Mouse (Mus musculus): ENCODE results near the gene Dnajc1. TPM values are rescaled to one million over a fixed set of nuclear protein-coding genes. Genes with fewer than 3 reads are reported as not detected.
A peak's percentile ranks its signal among the peaks of the same experiment; 100 is the strongest.

The Dnajc1 gene
- polyA plus RNA-seq, 1 experiment from 2014 or later, result 21.2 TPM

GRCm38 (mm10) chr2:18355293-18355692 is 37.3 kb downstream of the Dnajc1 start:
- no peaks in the 10 kb centered on the region for H3K9me3 ChIP-seq
- no peak overlapping the region for H3K9ac ChIP-seq
- H3K27me3 ChIP-seq (replicated peaks), result no peaks in the 10 kb centered on the region
- H3K4me3 ChIP-seq, result no peak overlapping the region
- H3K36me3 ChIP-seq (replicated peaks), result no peaks in the 10 kb centered on the region
- ATAC-seq (replicated peaks), result no peak
- no peak overlapping the region for H3K4me2 ChIP-seq
- no peaks in the 10 kb centered on the region for H3K4me1 ChIP-seq
- no peak overlapping the region for H3K27ac ChIP-seq

DNA sequence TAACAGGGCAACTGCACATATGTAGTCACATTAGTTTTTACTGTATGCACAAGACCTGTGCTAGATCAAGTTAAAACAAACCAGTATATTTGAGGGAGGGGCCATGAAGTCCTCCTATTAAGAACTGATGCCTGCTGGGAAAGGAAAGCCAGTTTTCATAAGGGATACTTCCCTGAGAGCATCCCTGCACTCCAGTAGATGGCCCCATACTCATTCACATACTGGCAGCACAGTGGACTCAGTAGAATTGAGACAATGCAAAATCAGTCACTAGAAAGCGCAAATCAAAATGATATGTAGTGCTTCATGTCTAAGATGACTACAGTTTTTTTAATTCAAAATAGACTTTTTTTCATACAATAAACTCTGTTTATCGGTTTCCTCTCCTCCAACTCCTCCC is 40.0 kb downstream of the Dnajc1 start:
- no peak overlapping the region for H3K4me3 ChIP-seq
- H3K27ac ChIP-seq, result no peak overlapping the region
- no peak overlapping the region for H3K9ac ChIP-seq
- no peaks in the 10 kb centered on the region for H3K9me3 ChIP-seq
- H3K36me3 ChIP-seq (replicated peaks), result no peaks in the 10 kb centered on the region
- ATAC-seq (replicated peaks), result no peak
- no peaks in the 10 kb centered on the region for H3K4me1 ChIP-seq
- H3K4me2 ChIP-seq, result no peak overlapping the region
- H3K27me3 ChIP-seq (replicated peaks), result no peaks in the 10 kb centered on the region
- WGBS, result 88% methylated on average over 2 of the region's 2 CpGs

DNA sequence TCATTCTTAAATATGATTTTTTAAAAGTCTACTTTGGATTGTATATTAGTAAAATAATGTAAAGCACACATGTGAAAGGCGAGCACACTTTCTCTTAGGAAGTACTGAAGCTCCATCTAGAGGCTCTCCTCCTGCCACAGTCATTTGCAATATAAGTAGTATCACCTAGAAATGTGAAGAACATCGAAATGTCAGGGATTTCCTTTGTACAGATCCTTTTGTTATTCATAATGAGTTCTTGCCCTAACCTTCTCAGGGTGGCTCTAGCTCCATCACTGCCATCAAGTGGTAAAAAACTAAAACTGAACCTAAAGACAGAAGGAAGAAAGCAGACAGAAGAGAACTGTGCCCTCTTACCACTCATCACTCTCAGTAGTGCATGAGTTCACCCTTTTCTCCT is 49.2 kb downstream of the Dnajc1 start:
- H3K36me3 ChIP-seq (replicated peaks), result no peaks in the 10 kb centered on the region
- no peaks in the 10 kb centered on the region for H3K9me3 ChIP-seq
- no peak overlapping the region for H3K4me2 ChIP-seq
- peak; percentile 77 for ATAC-seq (replicated peaks)
- H3K9ac ChIP-seq, result no peak overlapping the region
- WGBS, result 41% methylated on average over 2 of the region's 2 CpGs
- H3K27me3 ChIP-seq (replicated peaks), result no peaks in the 10 kb centered on the region
- no peak overlapping the region for H3K4me3 ChIP-seq
- no peak overlapping the region for H3K27ac ChIP-seq
- H3K4me1 ChIP-seq, result no peaks in the 10 kb centered on the region

- no peak overlapping the region for H3K27ac ChIP-seq
- no peak overlapping the region for H3K9ac ChIP-seq
- no peak overlapping the region for H3K4me2 ChIP-seq
- H3K4me3 ChIP-seq, result no peak overlapping the region
- no peaks in the 10 kb centered on the region for H3K9me3 ChIP-seq
- no peak for ATAC-seq (replicated peaks)
- H3K36me3 ChIP-seq (replicated peaks), result no peaks in the 10 kb centered on the region
- WGBS, result 93% methylated on average over 2 of the region's 2 CpGs
- H3K27me3 ChIP-seq (replicated peaks), result no peaks in the 10 kb centered on the region
- H3K4me1 ChIP-seq, result no peaks in the 10 kb centered on the region
These were observed 74.0 kb downstream of the Dnajc1 start for GRCm38 (mm10) chr2:18318671-18319070.

DNA sequence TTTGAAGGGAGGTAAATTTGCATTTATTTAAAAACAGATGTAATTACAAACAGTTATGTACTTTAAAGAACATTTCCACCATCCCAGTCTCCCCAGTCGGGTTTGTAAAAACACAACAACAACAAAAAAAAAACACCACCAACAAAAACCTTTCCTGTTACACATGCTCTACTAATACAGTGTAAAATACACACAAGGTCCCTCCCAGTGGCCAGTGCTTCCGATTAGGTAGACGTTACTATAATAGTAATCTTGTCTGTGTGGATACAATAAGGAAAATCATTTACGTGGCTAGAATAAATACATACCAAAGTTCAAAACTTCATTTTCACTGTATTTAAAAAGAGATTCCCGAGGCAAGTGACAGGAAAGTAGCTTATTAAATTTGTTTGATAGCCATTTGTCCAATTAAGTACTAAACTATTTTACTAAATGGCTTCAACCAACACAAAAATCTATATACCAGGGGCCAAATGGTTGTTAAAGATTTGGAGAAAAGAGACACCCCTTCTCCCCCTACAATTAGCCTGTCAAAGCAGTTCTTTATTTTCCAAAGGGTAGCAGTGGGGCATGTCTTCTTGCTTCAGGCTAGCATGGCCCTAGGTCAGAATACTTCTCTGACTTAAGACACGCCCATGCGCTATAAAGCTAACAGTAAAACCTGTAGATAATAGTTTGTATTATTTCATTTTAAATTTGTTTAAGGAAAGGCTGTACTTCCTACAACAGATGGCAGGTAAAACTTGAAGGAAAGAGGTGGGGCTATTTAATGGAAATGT is 74.9 kb downstream of the Dnajc1 start:
- Histone ChIP-seq H3K4me3 (no peak overlapping the region), H3K9ac (no peak overlapping the region), H3K4me2 (no peak overlapping the region), H3K27me3 (replicated peaks) (no peaks in the 10 kb centered on the region), H3K4me1 (no peaks in the 10 kb centered on the region), H3K36me3 (replicated peaks) (no peaks in the 10 kb centered on the region), H3K27ac (no peak overlapping the region), H3K9me3 (no peaks in the 10 kb centered on the region)
- ATAC-seq (replicated peaks), result no peak
- 79% methylated on average over 7 of the region's 7 CpGs for WGBS

DNA sequence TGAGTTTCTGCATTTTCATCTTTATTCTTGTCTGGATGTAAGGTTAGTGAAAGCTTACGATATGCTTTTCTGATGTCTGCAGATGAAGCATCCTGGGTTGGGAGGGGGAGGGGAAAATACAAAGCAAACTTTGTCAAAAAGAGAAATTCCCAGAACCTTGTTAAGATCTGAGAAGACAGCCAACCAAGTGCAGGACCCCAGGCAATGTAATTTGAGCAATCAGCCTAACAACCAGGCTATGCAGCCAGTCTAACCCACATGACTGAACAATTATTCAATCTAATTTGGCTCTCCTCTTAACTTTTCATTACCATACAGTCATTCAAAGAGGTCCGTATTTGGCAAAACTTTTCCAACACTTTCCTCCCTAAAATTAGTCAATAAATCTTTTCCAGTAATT is 75.7 kb downstream of the Dnajc1 start:
- Histone ChIP-seq H3K27ac (no peak overlapping the region), H3K4me2 (no peak overlapping the region), H3K36me3 (replicated peaks) (no peaks in the 10 kb centered on the region), H3K4me3 (no peak overlapping the region), H3K27me3 (replicated peaks) (no peaks in the 10 kb centered on the region), H3K4me1 (no peaks in the 10 kb centered on the region), H3K9ac (no peak overlapping the region), H3K9me3 (no peaks in the 10 kb centered on the region)
- 50% methylated on average over 2 of the region's 2 CpGs for WGBS
- no peak for ATAC-seq (replicated peaks)

DNA sequence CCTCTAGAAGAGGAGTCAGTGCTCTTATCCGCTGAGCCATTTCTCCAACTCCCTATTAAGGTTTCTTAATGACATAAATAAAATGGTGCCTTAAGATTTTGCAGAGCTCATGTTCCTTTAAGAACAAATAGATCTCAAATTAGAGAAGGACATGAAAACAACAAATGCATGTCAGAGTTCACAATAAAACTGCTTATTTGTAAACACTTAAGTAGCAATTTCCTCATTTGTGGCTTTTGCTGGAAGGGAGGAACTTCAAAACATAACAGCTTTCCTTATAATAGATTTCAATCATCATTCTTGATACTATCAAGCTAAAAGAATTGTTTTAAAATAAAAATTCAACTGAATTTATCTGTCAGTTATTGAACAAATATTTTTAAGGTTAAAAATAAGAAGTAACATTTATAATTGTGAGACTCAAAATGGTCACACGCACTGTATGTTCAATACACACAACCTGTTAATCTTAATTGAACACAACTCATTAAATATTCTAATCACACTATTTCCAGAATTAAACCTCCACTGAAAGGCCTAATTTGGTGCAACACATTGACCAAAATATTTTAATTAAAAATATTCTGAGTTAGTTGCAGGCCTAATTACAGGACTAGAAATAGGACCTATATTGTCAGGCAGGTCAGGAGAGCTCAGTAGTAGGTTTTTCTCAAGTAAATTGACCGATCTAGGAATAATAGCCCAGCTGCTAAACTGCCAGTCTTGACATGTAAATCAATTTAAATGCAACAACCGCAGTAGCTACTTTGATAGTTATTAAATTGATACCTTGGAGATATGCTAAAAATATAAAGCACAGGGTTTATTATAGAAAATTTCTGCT is 82.1 kb downstream of the Dnajc1 start:
- ATAC-seq (replicated peaks), result no peak
- WGBS, result 56% methylated on average over 4 of the region's 4 CpGs
- H3K27ac ChIP-seq, result no peak overlapping the region

DNA sequence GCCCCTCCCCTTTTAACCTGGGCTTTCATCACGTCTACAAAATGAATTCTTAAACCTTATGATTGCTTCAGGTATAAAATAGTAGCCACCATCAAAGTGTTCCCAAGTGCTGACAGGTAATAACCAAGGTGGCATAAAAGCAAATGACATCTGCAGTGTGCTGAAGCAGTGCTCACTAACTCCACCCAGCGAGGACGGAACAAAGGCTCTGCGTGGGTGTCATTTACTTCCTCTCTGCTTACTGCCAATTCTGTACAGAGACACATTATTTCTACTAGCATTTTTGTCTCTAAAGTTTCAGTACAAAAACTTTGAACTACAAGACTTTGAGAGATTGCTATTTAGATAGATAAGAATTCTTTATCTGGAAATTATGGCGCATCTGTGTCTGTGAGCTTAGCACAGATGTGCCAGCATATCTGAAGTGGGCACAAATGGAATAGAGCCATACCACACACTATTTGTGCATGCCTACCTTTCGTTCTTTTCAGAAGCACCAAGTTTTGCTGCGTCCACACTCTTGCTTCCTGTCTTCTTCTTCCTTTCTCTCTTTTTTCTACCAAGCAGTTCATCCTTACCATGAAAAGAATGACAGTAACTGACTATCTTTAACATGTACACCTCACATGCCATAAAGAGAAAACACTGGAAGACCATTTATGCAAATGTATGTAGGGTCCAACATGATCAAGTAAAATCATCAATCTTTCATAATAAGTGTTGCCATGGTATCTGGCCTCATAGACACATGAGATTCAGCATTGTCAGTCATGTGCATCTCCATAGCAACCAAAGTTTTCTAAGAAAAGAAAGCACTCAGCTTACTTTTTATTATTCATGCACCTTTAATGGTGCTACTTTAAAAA is 85.0 kb downstream of the Dnajc1 start:
- Histone ChIP-seq H3K27ac (no peak overlapping the region), H3K36me3 (replicated peaks) (no peaks in the 10 kb centered on the region), H3K4me3 (no peak overlapping the region), H3K4me2 (no peak overlapping the region), H3K4me1 (no peaks in the 10 kb centered on the region), H3K27me3 (replicated peaks) (no peaks in the 10 kb centered on the region), H3K9ac (no peak overlapping the region), H3K9me3 (no peaks in the 10 kb centered on the region)
- WGBS, result 84% methylated on average over 7 of the region's 7 CpGs
- no peak for ATAC-seq (replicated peaks)

More for the DNA sequence above, 82.1 kb downstream of the Dnajc1 start:
- Histone ChIP-seq H3K27me3 (replicated peaks) (no peaks in the 10 kb centered on the region), H3K36me3 (replicated peaks) (no peaks in the 10 kb centered on the region), H3K4me2 (no peak overlapping the region), H3K4me1 (no peaks in the 10 kb centered on the region), H3K9ac (no peak overlapping the region), H3K4me3 (no peak overlapping the region), H3K9me3 (no peaks in the 10 kb centered on the region)

- no peak overlapping the region for H3K4me3 ChIP-seq
- no peaks in the 10 kb centered on the region for H3K9me3 ChIP-seq
- H3K4me1 ChIP-seq, result no peaks in the 10 kb centered on the region
- H3K36me3 ChIP-seq (replicated peaks), result no peaks in the 10 kb centered on the region
- H3K4me2 ChIP-seq, result no peak overlapping the region
- no peak for ATAC-seq (replicated peaks)
- H3K27ac ChIP-seq, result no peak overlapping the region
- no peak overlapping the region for H3K9ac ChIP-seq
- 74% methylated on average over 3 of the region's 3 CpGs for WGBS
- H3K27me3 ChIP-seq (replicated peaks), result no peaks in the 10 kb centered on the region
These were observed 91.7 kb downstream of the Dnajc1 start for GRCm38 (mm10) chr2:18300949-18301348.

DNA sequence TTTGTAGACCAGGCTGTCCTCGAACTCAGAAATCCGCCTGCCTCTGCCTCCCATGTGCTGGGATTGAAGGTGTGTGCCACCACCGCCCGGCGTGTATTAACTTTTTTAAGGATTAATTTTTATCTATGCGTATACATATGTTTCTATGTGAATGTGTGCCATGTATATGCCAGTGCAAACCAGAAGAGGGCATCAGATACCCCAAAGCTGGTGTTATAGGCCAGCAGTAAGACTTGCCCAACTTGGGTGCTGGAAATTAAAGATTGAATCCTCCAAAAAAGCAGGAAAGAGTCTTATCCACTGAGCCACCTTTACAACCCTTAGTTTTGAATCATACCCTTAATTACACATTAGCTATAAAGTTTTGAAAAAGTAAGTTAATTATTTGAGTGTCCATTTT is 107.5 kb downstream of the Dnajc1 start:
- no peaks in the 10 kb centered on the region for H3K27me3 ChIP-seq (replicated peaks)
- H3K9me3 ChIP-seq, result no peaks in the 10 kb centered on the region
- H3K9ac ChIP-seq, result no peak overlapping the region
- no peak overlapping the region for H3K4me3 ChIP-seq
- no peak overlapping the region for H3K27ac ChIP-seq
- no peaks in the 10 kb centered on the region for H3K4me1 ChIP-seq
- no peak for ATAC-seq (replicated peaks)
- peaks cover 5% of the 10 kb centered on the region; the same call in 1 of the 2 replicates for H3K36me3 ChIP-seq (replicated peaks)
- WGBS, result 97% methylated on average over 6 of the region's 6 CpGs
- H3K4me2 ChIP-seq, result no peak overlapping the region

- WGBS, result 96% methylated on average over 1 of the region's 1 CpGs
- no peak for ATAC-seq (replicated peaks)
- no peak overlapping the region for H3K9ac ChIP-seq
- H3K27ac ChIP-seq, result no peak overlapping the region
- no peaks in the 10 kb centered on the region for H3K4me1 ChIP-seq
- H3K4me3 ChIP-seq, result no peak overlapping the region
- H3K27me3 ChIP-seq (replicated peaks), result no peaks in the 10 kb centered on the region
- H3K36me3 ChIP-seq (replicated peaks), result no peaks in the 10 kb centered on the region
- H3K4me2 ChIP-seq, result no peak overlapping the region
- H3K9me3 ChIP-seq, result no peaks in the 10 kb centered on the region
These were observed 126.9 kb downstream of the Dnajc1 start for GRCm38 (mm10) chr2:18265736-18266135.

DNA sequence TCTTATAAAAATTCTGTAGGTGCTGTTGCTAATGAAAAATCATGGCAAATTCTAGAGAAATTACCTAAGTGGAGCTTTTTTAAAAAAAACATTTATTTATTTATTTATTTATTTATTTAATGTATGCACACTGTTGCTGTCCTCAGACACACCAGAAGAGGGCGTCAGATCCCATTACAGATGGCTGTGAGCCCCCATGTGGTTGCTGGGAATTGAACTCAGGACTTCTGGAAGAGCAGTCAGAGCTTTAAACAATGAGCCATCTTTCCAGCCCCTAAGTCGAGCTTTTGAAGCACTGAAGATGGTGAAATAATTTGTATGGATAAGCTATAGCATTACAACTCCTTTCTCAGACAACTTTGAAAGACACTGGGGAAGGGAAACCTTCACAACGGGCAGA is 128.1 kb downstream of the Dnajc1 start:
- Histone ChIP-seq H3K4me3 (no peak overlapping the region), H3K4me2 (no peak overlapping the region), H3K36me3 (replicated peaks) (no peaks in the 10 kb centered on the region), H3K9me3 (no peaks in the 10 kb centered on the region), H3K9ac (no peak overlapping the region), H3K4me1 (no peaks in the 10 kb centered on the region), H3K27me3 (replicated peaks) (no peaks in the 10 kb centered on the region), H3K27ac (no peak overlapping the region)
- WGBS, result 81% methylated on average over 3 of the region's 3 CpGs
- ATAC-seq (replicated peaks), result no peak
